Mouse (Mus musculus) midbrain, embryonic 13.5 days (tissue): ENCODE measurements around the gene Bcl2l12. TPM values are rescaled to one million over a fixed set of nuclear protein-coding genes. Genes with fewer than 3 reads are reported as not detected.

Experiments used
- ATAC-seq: fragments of 200-750 bp; cut with Nextera tagmentation; 2 replicates; pipeline ENCODE4 v1.8.0; 2017; ENCODE audit warnings: mild to moderate bottlenecking, moderate TSS enrichment, moderate library complexity
- H3K27ac ChIP-seq: fragments of 300-500 bp; sonication (generic); 2 replicates; pipeline ENCODE4 v1.5.1; 2015; ENCODE audit warnings: inconsistent platforms, mild to moderate bottlenecking, moderate library complexity
- H3K27me3 ChIP-seq: fragments of 300-500 bp; sonication (generic); 2 replicates; pipeline ENCODE4 v1.6.1; 2015; ENCODE audit warnings: mild to moderate bottlenecking, inconsistent platforms
- H3K36me3 ChIP-seq: fragments of 300-500 bp; sonication (generic); 2 replicates; pipeline ENCODE4 v1.6.1; 2015; ENCODE audit warnings: mild to moderate bottlenecking, inconsistent platforms
- H3K4me1 ChIP-seq: fragments of 300-500 bp; sonication (generic); replicated peaks from 2 replicates; pipeline ENCODE4 v1.6.1; 2015; ENCODE audit warnings: inconsistent platforms
- H3K4me2 ChIP-seq: fragments of 300-500 bp; sonication (generic); replicated peaks from 2 replicates; pipeline ENCODE4 v1.6.1; 2015; ENCODE audit warnings: moderate library complexity, mild to moderate bottlenecking, inconsistent platforms
- H3K4me3 ChIP-seq: fragments of 300-500 bp; sonication (generic); replicated peaks from 2 replicates; pipeline ENCODE4 v1.5.1; 2015; ENCODE audit warnings: mild to moderate bottlenecking, inconsistent platforms
- H3K9ac ChIP-seq: fragments of 300-500 bp; sonication (generic); replicated peaks from 2 replicates; pipeline ENCODE4 v1.6.1; 2015; ENCODE audit warnings: mild to moderate bottlenecking, inconsistent platforms
- H3K9me3 ChIP-seq: fragments of 300-500 bp; sonication (generic); 2 replicates; pipeline ENCODE4 v1.6.1; 2016; ENCODE audit warnings: mild to moderate bottlenecking, inconsistent platforms
- WGBS: fragments of 180-500 bp; shearing (Covaris S2); methylation state at CpG from one replicate; pipeline ENCODE4 v1.1.7; 2015; 5-methylcytosine and 5-hydroxymethylcytosine counted together
- microRNA-seq: library from miRNA; unstranded; fragments of <30 nt; microRNA quantifications from one replicate; pipeline ENCODE4, GENCODE M21; 2016
- polyA plus RNA-seq: library from polyadenylated mRNA; unstranded; fragments of >200 nt; fragmentation: Nextera tagmentation; extraction: Ambion mirVana; gene quantifications from 2 replicates; pipeline ENCODE4 v1.2.1, GENCODE M21; 2015

Bcl2l12 gene
- polyA plus RNA-seq, 1 experiment from 2014 or later: 21.6 TPM

GRCm38 (mm10) chr7:44952611-44953306 lies 45.8 kb downstream of the Bcl2l12 start:
- Histone ChIP-seq H3K4me2 (peak overlapping the region; percentile 74), H3K9ac (peak overlapping the region; percentile 62), H3K27me3 (peaks cover 33% of the 10 kb centered on the region), H3K27ac (peak overlapping the region; percentile 58; the same call in 1 of the 2 replicates), H3K36me3 (no peaks in the 10 kb centered on the region), H3K4me3 (peak overlapping the region; percentile 47), H3K9me3 (no peaks in the 10 kb centered on the region), H3K4me1 (peaks cover 18% of the 10 kb centered on the region)
- 6% methylated on average over 24 of the region's 24 CpGs for WGBS
- ATAC-seq: peak; percentile 84

GRCm38 (mm10) chr7:44951960-44952359 lies 46.6 kb downstream of the Bcl2l12 start:
- Histone ChIP-seq H3K27me3 (peaks cover 38% of the 10 kb centered on the region), H3K9me3 (no peaks in the 10 kb centered on the region), H3K4me3 (peak overlapping the region; percentile 47), H3K4me1 (peaks cover 18% of the 10 kb centered on the region), H3K4me2 (peak overlapping the region; percentile 74), H3K36me3 (no peaks in the 10 kb centered on the region), H3K27ac (no peak overlapping the region), H3K9ac (peak overlapping the region; percentile 62)
- WGBS: 2% methylated on average over 10 of the region's 10 CpGs
- peak; percentile 29 for ATAC-seq

- Histone ChIP-seq H3K27ac (no peak overlapping the region), H3K4me1 (peaks cover 18% of the 10 kb centered on the region), H3K36me3 (no peaks in the 10 kb centered on the region), H3K4me3 (no peak overlapping the region), H3K27me3 (peaks cover 38% of the 10 kb centered on the region), H3K9me3 (no peaks in the 10 kb centered on the region), H3K4me2 (no peak overlapping the region), H3K9ac (no peak overlapping the region)
- WGBS: 74% methylated on average over 6 of the region's 6 CpGs
- ATAC-seq: no peak
These were observed 48.6 kb downstream of the Bcl2l12 start for GRCm38 (mm10) chr7:44949922-44950321.

- Histone ChIP-seq H3K9me3 (no peaks in the 10 kb centered on the region), H3K4me3 (no peak within 1 kb of the TSS), H3K27ac (no peak within 1 kb of the TSS), H3K27me3 (peaks cover 5% of the 10 kb centered on the region; the same call in 1 of the 2 replicates), H3K4me1 (no peaks in the 10 kb centered on the region), H3K36me3 (no peaks in the 10 kb centered on the region), H3K9ac (no peak within 1 kb of the TSS), H3K4me2 (no peak within 1 kb of the TSS)
- ATAC-seq: no peak
- 81% methylated on average over 7 of the region's 7 CpGs for WGBS
These were observed 55.6 kb downstream of the Bcl2l12 start, which contains the start of gene Tsks for GRCm38 (mm10) chr7:44942904-44943303. Gene Tsks, plus strand, starts transcription at chr7:44943204.

Small RNA genes lying within 50 kb of the gene (microRNA-seq; reads per million reads assigned to microRNA genes)
- gene Mir7054: 0.82 reads per million

Other genes with a start within 250 kb of the Bcl2l12 start
- gene Zfp473, start 247.7 kb downstream of the Bcl2l12 start, polyA plus RNA-seq: 1.2 and 1.4 TPM in 2 replicates
- gene Nup62, start 182.6 kb downstream of the Bcl2l12 start, polyA plus RNA-seq: 55.7 and 61.3 TPM in 2 replicates
- 2.0 and 2.1 TPM in 2 replicates for gene Il4i1, start 182.3 kb downstream of the Bcl2l12 start, polyA plus RNA-seq
- 3.8 and 5.4 TPM in 2 replicates for gene Atf5, start 182.1 kb downstream of the Bcl2l12 start, polyA plus RNA-seq
- 78.9 and 88.2 TPM in 2 replicates for gene Akt1s1, start 149.7 kb downstream of the Bcl2l12 start, polyA plus RNA-seq
- gene Tbc1d17, start 149.6 kb downstream of the Bcl2l12 start, polyA plus RNA-seq: 109 and 110 TPM in 2 replicates
- 32.3 and 38.5 TPM in 2 replicates for gene Pnkp, start 141.6 kb downstream of the Bcl2l12 start, polyA plus RNA-seq
- gene Ptov1, start 128.9 kb downstream of the Bcl2l12 start, polyA plus RNA-seq: 524 and 584 TPM in 2 replicates
- 151 and 162 TPM in 2 replicates for gene Med25, start 106.0 kb downstream of the Bcl2l12 start, polyA plus RNA-seq
- gene Fuz, start 102.6 kb downstream of the Bcl2l12 start, polyA plus RNA-seq: 24.2 and 26.9 TPM in 2 replicates
- gene Ap2a1, start 69.2 kb downstream of the Bcl2l12 start, polyA plus RNA-seq: 98.1 and 98.6 TPM in 2 replicates
- 0.17 TPM in 1 of 2 replicates, not detected in the other for gene Tsks, start 55.5 kb downstream of the Bcl2l12 start, polyA plus RNA-seq
- 47.0 and 56.0 TPM in 2 replicates for gene Cpt1c, start 23.9 kb downstream of the Bcl2l12 start, polyA plus RNA-seq
- gene Prmt1, start 12.1 kb downstream of the Bcl2l12 start, polyA plus RNA-seq: 784 and 789 TPM in 2 replicates
- 63.0 and 70.7 TPM in 2 replicates for gene Irf3, start 1.1 kb downstream of the Bcl2l12 start, polyA plus RNA-seq
- gene Scaf1, start 17.7 kb upstream of the Bcl2l12 start, polyA plus RNA-seq: 38.1 and 47.7 TPM in 2 replicates
- gene Rras, start 19.2 kb upstream of the Bcl2l12 start, polyA plus RNA-seq: 8.4 and 9.6 TPM in 2 replicates
- 14.0 and 17.0 TPM in 2 replicates for gene Prr12, start 54.2 kb upstream of the Bcl2l12 start, polyA plus RNA-seq
- 56.5 and 61.8 TPM in 2 replicates for gene Nosip, start 63.7 kb upstream of the Bcl2l12 start, polyA plus RNA-seq
- 13.2 and 14.5 TPM in 2 replicates for gene Prrg2, start 64.0 kb upstream of the Bcl2l12 start, polyA plus RNA-seq
- gene Rcn3, start 93.5 kb upstream of the Bcl2l12 start, polyA plus RNA-seq: 57.7 and 69.8 TPM in 2 replicates
- 17.6 and 18.4 TPM in 2 replicates for gene Fcgrt, start 105.1 kb upstream of the Bcl2l12 start, polyA plus RNA-seq
- 1,074 TPM in 2 replicates for gene Rps11, start 125.7 kb upstream of the Bcl2l12 start, polyA plus RNA-seq
- gene Rpl13a, start 130.0 kb upstream of the Bcl2l12 start, polyA plus RNA-seq: 838 and 877 TPM in 2 replicates
- 0.24 TPM in 1 of 2 replicates, not detected in the other for gene Gm45713, start 137.5 kb upstream of the Bcl2l12 start, polyA plus RNA-seq
- gene Flt3l, start 137.7 kb upstream of the Bcl2l12 start, polyA plus RNA-seq: 0.82 and 1.3 TPM in 2 replicates
- gene Pih1d1, start 155.6 kb upstream of the Bcl2l12 start, polyA plus RNA-seq: 93.0 and 96.0 TPM in 2 replicates
- 24.7 and 27.2 TPM in 2 replicates for gene Aldh16a1, start 155.9 kb upstream of the Bcl2l12 start, polyA plus RNA-seq
- gene Slc17a7, start 165.2 kb upstream of the Bcl2l12 start, polyA plus RNA-seq: 0.34 and 1.8 TPM in 2 replicates
- gene Gfy, start 180.9 kb upstream of the Bcl2l12 start, polyA plus RNA-seq: not detected in 2 replicates
- 1.8 and 2.1 TPM in 2 replicates for gene Pth2, start 182.3 kb upstream of the Bcl2l12 start, polyA plus RNA-seq
- 0.59 and 0.97 TPM in 2 replicates for gene Ccdc155, start 206.2 kb upstream of the Bcl2l12 start, polyA plus RNA-seq
- 1.5 and 1.6 TPM in 2 replicates for gene Dkkl1, start 213.4 kb upstream of the Bcl2l12 start, polyA plus RNA-seq
- gene Tead2, start 217.0 kb upstream of the Bcl2l12 start, polyA plus RNA-seq: 112 and 124 TPM in 2 replicates
- gene Cd37, start 240.4 kb upstream of the Bcl2l12 start, polyA plus RNA-seq: 0.84 and 1.5 TPM in 2 replicates
- gene Slc6a16, start 242.4 kb upstream of the Bcl2l12 start, polyA plus RNA-seq: 0.24 and 0.28 TPM in 2 replicates